Mouse (Mus musculus) kidney, adult 9 months (tissue): Measurements from ENCODE around the gene Dnase1l1.

Experiments
- DNase-seq: peaks from one replicate; pipeline ENCODE4 v3.0.0; 2022

Dnase1l1 gene

GRCm38 (mm10) chrX:74281732-74282394 is at the start of gene Dnase1l1, which contains the start of gene Taz:
Gene Dnase1l1 (minus strand): TSS chrX:74282337.
Gene Taz (plus strand): TSS chrX:74281912.
- peak; percentile 92 for DNase-seq

GRCm38 (mm10) chrX:74330166-74330930 is 48.2 kb upstream of the Dnase1l1 start:
- DNase-seq: no peak

- DNase-seq: no peak
Observed at GRCm38 (mm10) chrX:74329215-74329671, 47.1 kb upstream of the Dnase1l1 start.

- peak; percentile 62 for DNase-seq
Observed at GRCm38 (mm10) chrX:74328725-74329161, 46.6 kb upstream of the Dnase1l1 start, which contains the start of gene Plxna3. Gene Plxna3 (plus strand): TSS chrX:74329066.

- DNase-seq: peak; percentile 90
Observed at GRCm38 (mm10) chrX:74312540-74313464, 30.7 kb upstream of the Dnase1l1 start, which contains the start of gene Fam50a. Gene Fam50a (plus strand): TSS chrX:74313033.

- DNase-seq: peak; percentile 72
Observed at GRCm38 (mm10) chrX:74304867-74305700, 22.9 kb upstream of the Dnase1l1 start, which contains the start of gene Gdi1. Gene Gdi1 (plus strand): TSS chrX:74304998.

- no peak for DNase-seq
Observed at GRCm38 (mm10) chrX:74299721-74300120, 17.6 kb upstream of the Dnase1l1 start.

GRCm38 (mm10) chrX:74298348-74298747 is 16.2 kb upstream of the Dnase1l1 start:
- no peak for DNase-seq

- DNase-seq: peak; percentile 97
Observed at GRCm38 (mm10) chrX:74296538-74297448, 14.7 kb upstream of the Dnase1l1 start, which contains the start of gene Atp6ap1. Gene Atp6ap1 (plus strand): TSS chrX:74297097.

- DNase-seq: no peak
Observed at GRCm38 (mm10) chrX:74293431-74293830, 11.3 kb upstream of the Dnase1l1 start.

GRCm38 (mm10) chrX:74283092-74283437 is 928 bp upstream of the Dnase1l1 start:
- no peak for DNase-seq

GRCm38 (mm10) chrX:74282395-74283091 is 406 bp upstream of the Dnase1l1 start:
- DNase-seq: peak; percentile 90

- DNase-seq: no peak
Observed at GRCm38 (mm10) chrX:74281041-74281731, 951 bp downstream of the Dnase1l1 start.

- no peak for DNase-seq
Observed at GRCm38 (mm10) chrX:74277916-74278315, 4.2 kb downstream of the Dnase1l1 start.

GRCm38 (mm10) chrX:74273422-74274322 is 8.5 kb downstream of the Dnase1l1 start:
- peak; percentile 22 for DNase-seq

GRCm38 (mm10) chrX:74270902-74271551 is 11.1 kb downstream of the Dnase1l1 start:
- peak; percentile 50 for DNase-seq

- peak; percentile 97 for DNase-seq
Observed at GRCm38 (mm10) chrX:74270062-74270901, 11.9 kb downstream of the Dnase1l1 start, which contains the start of gene Rpl10. Gene Rpl10 (plus strand): TSS chrX:74270812.
